Mouse (Mus musculus): ENCODE measurements at regions not wholly inside any gene's neighbourhood (a gene's known extent, or its start where the extent isn't known, plus 50 kb on each side); places are given as distances from the start of the nearest gene placed in this dataset.

GRCm38 (mm10) chr10:109140421-109140938 is 129.7 kb upstream of the Syt1 start:
- TF ChIP-seq POLR2A (IDR thresholded peaks at IDR 0.05; ENCODE audit: borderline replicate concordance, insufficient read depth, low read length) (no peak), CTCF (IDR thresholded peaks at IDR 0.05; ENCODE audit: borderline replicate concordance, insufficient read depth, low read depth, low read length) (no peak)
